Mouse (Mus musculus) embryonic stem cell, embryonic (primary cell): ENCODE measurements around the gene Cyp4b1.
"Not testable (repeated sequence)": the region's sequence is repeated elsewhere in the genome, so short reads cannot be mapped to it uniquely, and the experiment has no call there.

Experiments used
- CTCF ChIA-PET, 4 experiments: fragments of 300-600 bp in 2 of 4; fragments of 350-600 bp in 2 of 4; sonication (Branson Sonifier 250); formaldehyde crosslinking; loops; one replicate each; lab custom pipeline; 2022; ENCODE audit warnings: inconsistent platforms in 2 of 4; lab: Charles Lee
- POLR2A ChIA-PET, 4 experiments: fragments of 300-600 bp in 2 of 4; fragments of 350-600 bp in 2 of 4; sonication (Branson Sonifier 250); formaldehyde crosslinking; loops; one replicate each; lab custom pipeline; 2022; ENCODE audit warnings: antibody characterized with exemption in 4 of 4, inconsistent platforms in 1 of 4; lab: Charles Lee

The Cyp4b1 gene

GRCm38 (mm10) chr4:115647580-115647979 lies at the start of gene Cyp4b1:
Gene Cyp4b1, minus strand, starts transcription at chr4:115647723.
- CTCF ChIA-PET, result no interaction called here
- POLR2A ChIA-PET, result no interaction called here

- ChIA-PET CTCF (interaction anchor here in 1 of 4 experiments (1.1 kb wide), 1 partner anchor 51 kb away, joined by 3 read pairs; the partner anchor contains the start of gene Efcab14), POLR2A (no interaction called here)
These were observed 38.8 kb upstream of the Cyp4b1 start for GRCm38 (mm10) chr4:115686299-115686698.

GRCm38 (mm10) chr4:115659190-115659589 lies 11.7 kb upstream of the Cyp4b1 start:
- POLR2A ChIA-PET, result interaction anchor here in 1 of 4 experiments (1.0 kb wide), 1 partner anchor 8 kb away, joined by 3 read pairs; no protein-coding TSS in a partner anchor

GRCm38 (mm10) chr4:115657867-115658249 lies 10.3 kb upstream of the Cyp4b1 start:
- POLR2A ChIA-PET, result no interaction called here
- CTCF ChIA-PET, result no interaction called here

More at GRCm38 (mm10) chr4:115659190-115659589, 11.7 kb upstream of the Cyp4b1 start:
- CTCF ChIA-PET, result no interaction called here

- POLR2A ChIA-PET, result interaction anchor here in 3 of 4 experiments (0.6 kb wide), 3 partner anchors 212 to 1046 kb away, joined by 3 to 4 read pairs (median 4); no protein-coding TSS in a partner anchor
- CTCF ChIA-PET, result interaction anchor here in 1 of 4 experiments (0.6 to 0.7 kb wide), 2 partner anchors 268 to 324 kb away, joined by 4 to 12 read pairs; no protein-coding TSS in a partner anchor
These were observed 9.8 kb upstream of the Cyp4b1 start for GRCm38 (mm10) chr4:115657104-115657866.

GRCm38 (mm10) chr4:115656535-115656922 lies 9.0 kb upstream of the Cyp4b1 start:
- POLR2A ChIA-PET, CTCF ChIA-PET: not testable (repeated sequence)

GRCm38 (mm10) chr4:115655841-115656534 lies 8.5 kb upstream of the Cyp4b1 start:
- CTCF ChIA-PET, POLR2A ChIA-PET: not testable (repeated sequence)

- ChIA-PET POLR2A (interaction anchor here in 1 of 4 experiments (0.8 to 1.0 kb wide), 2 partner anchors 9 to 571 kb away, joined by 3 read pairs; no protein-coding TSS in a partner anchor), CTCF (interaction anchor here in 1 of 4 experiments (0.6 kb wide), 1 partner anchor 59 kb away, joined by 3 read pairs; no protein-coding TSS in a partner anchor)
These were observed 3.3 kb upstream of the Cyp4b1 start for GRCm38 (mm10) chr4:115650866-115651265.

- CTCF ChIA-PET, result no interaction called here
- POLR2A ChIA-PET, result no interaction called here
These were observed 1.8 kb upstream of the Cyp4b1 start for GRCm38 (mm10) chr4:115649344-115649743.

GRCm38 (mm10) chr4:115648752-115649151 lies 1.2 kb upstream of the Cyp4b1 start:
- CTCF ChIA-PET, result no interaction called here
- POLR2A ChIA-PET, result no interaction called here

- POLR2A ChIA-PET, result no interaction called here
- CTCF ChIA-PET, result interaction anchor here in 1 of 4 experiments (0.6 kb wide), 1 partner anchor 298 kb away, joined by 3 read pairs; no protein-coding TSS in a partner anchor
These were observed 2.2 kb downstream of the Cyp4b1 start for GRCm38 (mm10) chr4:115645371-115645770.

GRCm38 (mm10) chr4:115642967-115643754 lies 4.4 kb downstream of the Cyp4b1 start:
- CTCF ChIA-PET, result no interaction called here
- POLR2A ChIA-PET, result no interaction called here

- POLR2A ChIA-PET, result not testable (repeated sequence)
These were observed 22.0 kb downstream of the Cyp4b1 start for GRCm38 (mm10) chr4:115625560-115625959.

GRCm38 (mm10) chr4:115614005-115614404 lies 33.5 kb downstream of the Cyp4b1 start:
- ChIA-PET POLR2A (no interaction called here), CTCF (no interaction called here)

More at GRCm38 (mm10) chr4:115625560-115625959, 22.0 kb downstream of the Cyp4b1 start:
- CTCF ChIA-PET, result not testable (repeated sequence)

- CTCF ChIA-PET, POLR2A ChIA-PET: not testable (repeated sequence)
These were observed 46.9 kb downstream of the Cyp4b1 start, which contains the start of gene Cyp4a32 for GRCm38 (mm10) chr4:115600611-115601010. Gene Cyp4a32, plus strand, starts transcription at chr4:115600969.

GRCm38 (mm10) chr4:115596824-115597336 lies 50.6 kb downstream of the Cyp4b1 start:
- ChIA-PET POLR2A (no interaction called here), CTCF (no interaction called here)

GRCm38 (mm10) chr4:115596357-115596756 lies 51.2 kb downstream of the Cyp4b1 start:
- POLR2A ChIA-PET, result no interaction called here
- CTCF ChIA-PET, result no interaction called here

GRCm38 (mm10) chr4:115583036-115583435 lies 64.5 kb downstream of the Cyp4b1 start:
- CTCF ChIA-PET, result no interaction called here

GRCm38 (mm10) chr4:115575776-115576175 lies 71.7 kb downstream of the Cyp4b1 start:
- CTCF ChIA-PET, result no interaction called here
- POLR2A ChIA-PET, result no interaction called here

More at GRCm38 (mm10) chr4:115583036-115583435, 64.5 kb downstream of the Cyp4b1 start:
- POLR2A ChIA-PET, result no interaction called here
